Mouse (Mus musculus) G1E (cell line): ENCODE results near the gene Gm15262.

Source experiments
- CTCF ChIP-seq: IDR thresholded peaks from 2 replicates; pipeline ENCODE4 v1.5.1; 2012; ENCODE audit warnings: low read depth, low read length, inconsistent platforms, mixed read lengths
- GATA1 ChIP-seq: IDR thresholded peaks from 2 replicates; pipeline ENCODE4 v1.6.1; 2012; ENCODE audit warnings: borderline replicate concordance, low read length, inconsistent platforms, mixed read lengths
- GATA2 ChIP-seq: IDR thresholded peaks from 2 replicates; pipeline ENCODE4 v1.6.1; 2012; ENCODE audit warnings: low read depth, low read length, inconsistent platforms, borderline replicate concordance

DNA sequence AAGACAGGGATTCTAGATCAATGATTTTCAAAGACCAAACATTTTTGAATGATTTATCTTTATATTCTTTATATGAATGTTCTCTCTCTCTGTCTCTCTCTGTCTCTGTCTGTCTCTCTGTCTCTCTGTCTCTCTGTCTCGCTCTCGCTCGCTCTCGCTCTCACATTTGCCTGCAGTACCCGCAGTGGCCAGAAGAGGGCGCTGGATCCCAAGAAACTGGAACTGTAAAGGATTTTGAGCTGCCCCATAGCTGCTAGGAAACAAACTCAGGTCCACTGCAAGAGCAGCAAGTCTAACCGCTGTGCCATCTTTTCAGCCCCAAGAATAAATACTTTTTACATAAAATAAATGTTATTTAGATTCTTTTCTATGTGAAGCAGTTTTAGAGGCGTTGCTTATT lies 98.5 kb downstream of the Gm15262 start:
- TF ChIP-seq CTCF (no peak), GATA1 (no peak), GATA2 (no peak)
